Mouse (Mus musculus): ENCODE data around the gene Casq2.

Casq2 gene

GRCm38 (mm10) chr3:102164911-102165310 lies 78.7 kb downstream of the Casq2 start:
- no peak for DNase-seq (ENCODE audit: low spot score in 2 of 2)

- peak; percentile 68 to 88 for DNase-seq (ENCODE audit: low spot score in 2 of 2)
These were observed 79.5 kb downstream of the Casq2 start for GRCm38 (mm10) chr3:102165536-102166286.

DNA sequence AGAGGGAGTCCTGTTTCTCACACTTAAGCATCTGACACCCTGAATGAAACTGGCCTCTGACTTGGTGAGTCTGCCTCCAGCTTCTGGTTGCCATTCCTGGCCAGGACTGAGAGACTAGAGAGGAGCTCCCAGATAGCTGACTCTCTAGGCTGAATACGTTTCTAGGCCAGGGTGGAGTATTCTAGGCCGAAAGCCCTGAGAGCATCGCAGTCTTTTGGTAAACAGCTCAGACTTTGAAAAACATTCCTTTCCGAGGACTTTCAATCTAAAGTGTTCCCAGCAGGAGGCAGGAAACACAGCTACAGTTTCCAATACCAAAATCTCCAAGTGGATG lies 80.0 kb downstream of the Casq2 start:
- peak in 1 of 2 experiments; percentile 13 for DNase-seq (ENCODE audit: low spot score in 2 of 2)

DNA sequence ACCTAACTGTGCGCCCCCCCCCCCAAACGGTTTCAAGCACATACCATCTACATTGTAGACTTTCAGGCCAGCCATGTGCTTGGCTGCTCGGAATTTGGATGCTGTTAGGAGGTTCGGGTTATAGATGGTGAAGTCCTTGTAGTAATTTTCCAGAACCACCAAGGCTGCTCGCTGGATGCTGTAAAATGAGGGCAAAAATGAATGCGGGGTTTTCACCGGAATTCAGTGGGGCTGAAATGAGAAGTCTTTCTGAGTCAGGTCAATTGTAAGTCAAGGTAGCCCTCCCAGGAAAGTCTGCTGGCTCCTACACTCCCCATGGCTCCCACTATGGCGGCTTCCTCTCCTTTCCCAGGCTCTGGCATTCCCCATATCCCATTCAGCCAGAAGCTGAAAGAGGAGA lies 80.6 kb downstream of the Casq2 start:
- DNase-seq (ENCODE audit: low spot score in 2 of 2): no peak

DNA sequence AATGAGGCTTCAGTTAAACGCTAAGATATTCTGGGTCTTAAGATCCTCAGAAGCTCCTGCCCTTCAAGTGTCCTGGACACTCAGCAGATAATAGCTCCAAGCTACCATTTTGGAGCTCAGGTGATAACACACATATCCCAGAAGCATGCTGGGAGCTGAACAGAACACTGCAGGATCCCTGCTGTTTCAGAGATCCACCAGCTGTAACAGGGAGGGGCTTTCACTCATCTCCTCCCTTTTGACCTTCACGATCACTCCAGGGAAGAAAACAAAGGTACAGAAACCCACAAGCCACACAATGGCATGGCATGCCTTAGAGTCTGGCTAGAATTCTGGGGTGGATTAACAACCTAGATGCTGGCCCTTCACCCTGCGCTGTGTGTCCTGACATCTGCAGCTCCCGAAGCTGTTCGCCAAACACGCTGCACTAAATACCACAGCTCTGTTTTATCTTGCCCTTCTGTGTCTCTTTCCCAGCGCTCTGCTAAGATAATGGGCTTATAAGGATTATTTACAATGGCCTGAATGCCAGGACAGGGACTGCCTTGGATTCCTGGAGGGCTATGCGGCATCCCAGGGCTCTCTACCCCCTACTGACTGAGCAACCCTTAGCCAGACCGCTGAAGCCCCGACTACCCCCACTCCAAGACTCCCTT lies 81.5 kb downstream of the Casq2 start:
- no peak for DNase-seq (ENCODE audit: low spot score in 2 of 2)

DNA sequence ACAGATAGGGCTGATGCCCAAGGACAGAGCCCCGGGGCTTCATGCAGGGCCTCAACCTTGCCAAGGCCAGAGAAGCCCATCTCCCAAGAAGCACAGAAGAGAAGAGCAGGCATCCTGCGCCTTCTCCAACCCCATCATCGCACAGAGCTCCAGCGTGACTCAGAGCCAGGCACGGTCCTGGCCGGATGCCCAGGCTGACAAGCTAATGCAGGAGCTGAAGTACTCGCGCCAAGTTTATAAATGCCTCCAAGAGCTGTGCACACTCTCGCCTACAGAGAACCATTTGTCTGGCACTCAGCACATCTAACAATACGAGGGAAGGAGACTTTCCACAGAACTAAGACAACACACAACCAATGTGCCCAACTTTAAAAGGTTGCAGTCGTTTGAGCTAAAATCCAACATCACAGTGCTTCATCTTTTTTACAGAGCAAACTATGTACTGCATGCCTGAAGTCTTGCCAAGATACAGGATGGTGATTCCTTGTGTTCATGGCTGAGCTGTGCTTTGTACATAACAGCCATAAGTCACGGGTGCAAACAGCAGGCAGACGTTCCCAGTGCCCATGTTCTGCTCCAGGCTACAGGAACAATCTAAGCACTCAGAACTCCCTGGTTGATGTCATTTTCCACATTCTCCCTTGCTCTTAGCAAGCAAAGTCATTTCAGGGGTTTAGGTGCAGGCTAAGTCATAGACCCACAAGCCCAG lies 83.1 kb downstream of the Casq2 start:
- DNase-seq (ENCODE audit: low spot score in 2 of 2): peak; percentile 39 to 62

DNA sequence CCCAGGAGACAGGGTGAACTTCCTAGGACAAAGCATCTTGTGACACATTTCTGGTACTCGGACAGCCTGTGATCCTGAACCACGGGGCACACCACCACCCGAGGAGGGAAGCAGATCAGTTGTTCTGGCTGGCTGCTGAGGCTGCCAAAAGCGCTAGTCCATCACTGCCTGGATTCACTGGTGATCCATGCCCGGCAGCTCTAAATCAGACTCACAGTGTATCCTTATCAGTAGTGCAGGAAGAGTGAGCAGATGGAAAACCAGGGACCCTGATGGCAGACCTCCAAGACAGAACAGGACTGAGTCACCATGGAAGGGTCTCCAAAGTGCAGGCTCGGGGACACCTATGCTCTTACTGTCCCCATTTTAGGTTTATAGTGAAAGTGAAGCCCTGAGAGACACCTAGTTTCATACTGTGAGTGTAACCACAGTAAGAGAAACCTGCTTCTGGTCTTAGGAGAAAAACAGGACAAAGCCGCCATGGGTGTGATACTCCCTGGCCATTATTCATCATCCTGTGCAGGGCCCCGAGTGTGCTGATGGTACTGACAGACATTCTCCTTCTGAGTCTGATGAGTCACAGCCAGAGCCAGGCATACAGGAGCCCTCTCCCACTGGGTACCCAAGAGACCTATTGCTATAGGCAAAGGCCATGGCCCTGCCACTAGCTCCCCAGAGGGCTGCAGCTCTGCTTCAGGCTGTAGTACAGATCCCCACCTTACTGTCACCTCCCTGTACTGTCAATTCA lies 88.1 kb downstream of the Casq2 start:
- DNase-seq (ENCODE audit: low spot score in 2 of 2): no peak

DNA sequence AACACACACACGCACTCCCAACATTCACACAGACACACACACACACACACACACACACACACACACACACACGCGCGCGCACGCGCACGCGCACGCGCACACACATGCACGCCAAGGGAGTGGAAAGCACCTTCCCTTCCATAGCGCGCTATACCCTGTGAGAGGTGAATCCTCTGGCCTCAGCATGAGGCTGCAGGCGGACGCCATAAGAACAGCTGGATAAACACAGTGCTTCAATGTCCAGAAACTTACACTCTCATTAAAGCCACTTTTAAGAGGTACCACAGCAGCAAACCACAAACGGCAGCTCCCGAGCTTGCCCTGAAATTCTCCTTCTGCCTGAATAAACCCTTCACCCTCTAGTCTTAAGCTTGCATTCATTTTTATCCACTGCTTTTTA lies 89.5 kb downstream of the Casq2 start:
- DNase-seq (ENCODE audit: low spot score in 2 of 2): no peak

GRCm38 (mm10) chr3:102176116-102176515 lies 89.9 kb downstream of the Casq2 start:
- DNase-seq (ENCODE audit: low spot score in 2 of 2): no peak

DNA sequence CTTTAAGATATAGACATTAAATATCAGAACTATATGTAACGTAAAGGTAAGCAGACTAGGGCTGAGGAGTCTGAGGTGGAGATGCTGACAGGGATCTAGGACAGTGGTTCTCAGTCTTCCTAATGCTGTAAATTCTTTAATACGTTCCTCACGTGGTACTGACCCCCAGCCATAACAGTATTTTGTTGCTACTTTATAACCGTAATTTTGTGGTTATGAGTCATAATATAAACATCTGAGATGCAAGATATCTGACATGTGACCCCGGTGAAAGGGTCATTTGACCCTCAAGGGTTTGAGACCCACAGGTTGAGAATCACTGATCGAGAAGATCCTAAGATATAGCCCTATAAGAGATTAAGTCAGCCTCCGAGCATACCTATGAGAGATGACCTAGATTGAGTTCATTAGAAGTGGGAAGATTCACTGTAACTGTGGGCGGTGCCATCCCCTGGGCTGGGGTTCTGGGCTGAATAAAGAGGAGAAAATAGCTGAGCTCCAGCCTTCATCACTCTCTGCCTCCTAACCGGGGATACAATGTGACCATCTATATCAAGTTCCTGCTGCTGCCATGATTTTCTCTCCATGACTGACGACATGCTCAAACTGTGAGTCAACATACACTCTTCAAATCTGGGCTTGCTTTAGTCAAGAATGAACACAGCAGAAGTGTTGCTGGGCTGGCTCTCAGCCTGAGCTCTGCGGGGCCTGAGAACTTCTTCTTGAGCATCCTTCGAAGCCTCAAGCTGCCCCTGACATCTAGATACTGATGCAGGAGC lies 91.8 kb downstream of the Casq2 start:
- no peak for DNase-seq (ENCODE audit: low spot score in 2 of 2)

DNA sequence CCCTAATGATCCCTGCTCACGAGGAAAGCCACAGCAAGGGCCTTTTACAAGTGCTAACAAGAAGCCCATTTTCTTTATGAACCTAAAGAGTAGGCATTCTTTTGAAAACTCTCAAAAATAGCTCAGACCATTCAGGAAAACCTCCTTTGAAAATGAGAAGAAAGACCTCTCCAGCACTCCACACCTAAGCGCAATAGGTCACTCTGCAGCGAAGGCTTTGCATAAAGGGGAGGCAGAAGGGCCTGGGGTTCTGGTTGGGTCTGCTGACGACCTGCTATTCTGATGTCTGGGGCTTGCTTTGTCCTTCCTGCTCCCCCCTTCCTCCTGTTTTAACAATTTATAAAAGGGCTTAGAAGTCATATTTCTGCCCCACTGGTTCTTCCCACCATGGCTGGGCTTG lies 93.7 kb downstream of the Casq2 start:
- DNase-seq (ENCODE audit: low spot score in 2 of 2): no peak

GRCm38 (mm10) chr3:102180746-102181145 lies 94.5 kb downstream of the Casq2 start:
- peak in 1 of 2 experiments; percentile 14 for DNase-seq (ENCODE audit: low spot score in 2 of 2)

GRCm38 (mm10) chr3:102181191-102181590 lies 95.0 kb downstream of the Casq2 start:
- no peak for DNase-seq (ENCODE audit: low spot score in 2 of 2)

- no peak for DNase-seq (ENCODE audit: low spot score in 2 of 2)
These were observed 96.4 kb downstream of the Casq2 start for GRCm38 (mm10) chr3:102182601-102183000.

GRCm38 (mm10) chr3:102184721-102185120 lies 98.5 kb downstream of the Casq2 start:
- no peak for DNase-seq (ENCODE audit: low spot score in 2 of 2)

DNA sequence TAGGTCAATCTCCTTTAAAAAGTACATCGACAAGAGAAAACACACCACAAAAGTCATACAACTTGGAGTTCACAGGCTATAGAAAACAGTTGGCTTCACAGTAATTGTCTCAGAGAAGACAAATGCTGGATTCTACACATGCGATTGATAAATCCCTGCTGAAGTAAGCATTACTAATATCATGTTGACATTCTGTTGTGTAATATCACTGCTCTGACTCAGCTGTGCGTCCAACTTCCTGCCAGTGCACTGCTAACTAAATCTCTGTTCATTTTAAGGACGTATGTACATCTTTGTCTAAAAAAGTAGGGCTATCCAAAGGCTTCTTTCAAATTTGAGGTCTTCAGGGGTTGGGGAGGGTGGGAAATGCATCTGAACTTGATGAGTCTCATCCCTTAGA lies 101.2 kb downstream of the Casq2 start:
- DNase-seq (ENCODE audit: low spot score in 2 of 2): no peak

DNA sequence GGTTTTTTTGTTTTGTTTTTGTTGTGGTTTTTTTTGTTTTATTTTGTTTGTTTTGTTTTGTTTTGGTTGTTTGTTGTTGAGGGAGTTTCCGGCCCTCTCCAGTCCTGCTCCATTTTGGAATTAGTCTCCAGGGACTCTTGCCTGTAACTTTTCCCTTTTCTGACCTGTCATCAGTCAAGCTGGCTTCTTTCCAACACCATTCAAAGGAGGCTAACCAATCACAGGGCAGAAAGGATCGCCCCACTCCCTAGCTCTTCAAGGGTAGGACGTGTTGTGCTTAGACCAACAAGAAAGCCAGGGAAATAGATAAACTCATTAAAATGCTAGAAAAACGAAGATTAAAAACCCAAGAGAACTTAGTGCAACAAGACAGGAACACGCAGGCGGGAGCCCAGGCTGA lies 102.8 kb downstream of the Casq2 start:
- DNase-seq (ENCODE audit: low spot score in 2 of 2): no peak

- no peak for DNase-seq (ENCODE audit: low spot score in 2 of 2)
These were observed 103.8 kb downstream of the Casq2 start for GRCm38 (mm10) chr3:102190015-102190414.

DNA sequence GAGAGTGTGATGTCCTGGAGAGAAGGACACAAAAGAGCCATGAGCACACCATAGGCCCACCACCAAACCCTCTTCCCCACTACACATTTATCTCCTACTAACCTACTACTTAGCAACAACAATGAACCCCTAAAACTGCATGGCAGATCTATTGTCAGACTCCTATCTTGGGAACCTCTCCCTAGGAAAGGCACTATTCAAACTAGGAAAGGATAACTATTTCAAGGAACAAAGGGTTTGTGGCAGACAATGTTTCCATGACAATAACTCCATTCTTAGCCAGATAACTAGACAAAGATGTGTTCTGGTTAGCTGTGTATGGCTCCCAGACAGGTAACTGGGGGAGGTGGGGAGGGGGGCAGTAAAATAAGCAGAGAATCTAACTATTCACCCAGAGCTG lies 104.4 kb downstream of the Casq2 start:
- no peak for DNase-seq (ENCODE audit: low spot score in 2 of 2)

- DNase-seq (ENCODE audit: low spot score in 2 of 2): no peak
These were observed 105.4 kb downstream of the Casq2 start for GRCm38 (mm10) chr3:102191575-102191974.

GRCm38 (mm10) chr3:102192621-102193020 lies 106.4 kb downstream of the Casq2 start:
- no peak for DNase-seq (ENCODE audit: low spot score in 2 of 2)
